Mouse (Mus musculus): ENCODE measurements around the gene Eif6. TPM values are rescaled to one million over a fixed set of nuclear protein-coding genes. Genes with fewer than 3 reads are reported as not detected.
"Not testable (repeated sequence)": the region's sequence is repeated elsewhere in the genome, so short reads cannot be mapped to it uniquely, and the experiment has no call there.

The Eif6 gene
- total RNA-seq (2021), result 10 to 100 TPM; 66.1 to 80.5 TPM

DNA sequence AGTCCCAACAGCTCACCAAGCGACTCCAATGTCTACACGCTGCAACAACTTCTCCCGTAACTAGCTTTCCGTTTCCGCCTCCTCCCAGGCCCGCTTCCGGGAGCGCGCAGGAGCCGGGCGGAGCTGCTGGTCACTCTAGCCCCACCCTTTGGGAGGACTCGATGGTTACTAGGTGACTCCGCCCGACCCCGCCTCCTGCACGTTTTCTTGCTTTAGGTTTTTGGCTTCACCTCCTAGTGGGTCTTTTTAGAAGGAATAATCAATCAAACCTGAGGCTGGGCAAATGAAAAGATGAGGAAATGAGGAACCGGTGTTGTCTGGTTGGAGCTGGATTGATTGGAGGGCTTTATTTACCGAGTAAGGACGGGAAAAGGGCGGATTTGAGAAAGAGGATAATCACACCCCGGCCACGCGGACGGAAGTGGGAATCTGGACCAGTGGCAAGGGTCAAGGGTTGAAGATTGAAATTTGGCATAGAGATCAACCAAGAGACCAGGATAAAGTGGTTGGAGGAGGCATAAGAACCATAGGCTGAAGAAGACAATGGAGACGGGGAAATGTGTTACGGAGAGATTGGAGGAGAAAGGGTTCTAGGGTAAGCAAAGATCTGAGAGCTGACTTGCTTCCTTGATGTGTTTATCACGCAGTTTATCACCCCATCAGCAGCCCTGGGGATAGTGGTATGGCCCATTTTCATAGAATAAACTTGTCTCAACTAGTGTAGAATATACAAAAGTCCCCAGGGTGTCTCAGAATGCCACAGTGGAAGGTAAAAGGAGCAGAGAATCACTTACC lies at the start of gene Eif6:
Eif6 (minus strand) TSS at position 296 of the 795 bp plus-strand sequence.
- intact Hi-C loops (cut with DNase I), result no loop called here
- DNase-seq (ENCODE audit: low spot score in 2 of 2), result peak; percentile 78 to 80

DNA sequence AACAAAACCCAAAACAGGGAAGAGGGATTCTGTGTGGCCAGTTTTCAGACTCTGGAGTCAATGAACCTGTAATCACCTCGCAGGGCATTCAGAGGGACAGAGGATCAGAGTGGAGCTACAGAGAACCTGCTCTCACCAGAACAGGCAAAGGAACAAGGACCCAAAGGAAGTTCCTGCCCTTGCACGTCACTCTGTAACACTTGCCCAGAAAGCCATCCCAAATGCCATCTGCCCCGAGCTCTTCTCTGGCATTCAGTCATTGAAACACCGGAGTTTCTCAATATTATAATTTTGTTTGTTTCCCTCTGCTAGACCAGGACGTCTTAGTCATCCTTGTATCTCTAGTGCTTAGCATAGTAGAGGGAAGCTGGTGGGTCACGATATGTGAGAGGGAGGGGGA lies 46.9 kb upstream of the Eif6 start:
- DNase-seq (ENCODE audit: low spot score in 2 of 2), result no peak
- intact Hi-C loops (cut with DNase I), result no loop called here

DNA sequence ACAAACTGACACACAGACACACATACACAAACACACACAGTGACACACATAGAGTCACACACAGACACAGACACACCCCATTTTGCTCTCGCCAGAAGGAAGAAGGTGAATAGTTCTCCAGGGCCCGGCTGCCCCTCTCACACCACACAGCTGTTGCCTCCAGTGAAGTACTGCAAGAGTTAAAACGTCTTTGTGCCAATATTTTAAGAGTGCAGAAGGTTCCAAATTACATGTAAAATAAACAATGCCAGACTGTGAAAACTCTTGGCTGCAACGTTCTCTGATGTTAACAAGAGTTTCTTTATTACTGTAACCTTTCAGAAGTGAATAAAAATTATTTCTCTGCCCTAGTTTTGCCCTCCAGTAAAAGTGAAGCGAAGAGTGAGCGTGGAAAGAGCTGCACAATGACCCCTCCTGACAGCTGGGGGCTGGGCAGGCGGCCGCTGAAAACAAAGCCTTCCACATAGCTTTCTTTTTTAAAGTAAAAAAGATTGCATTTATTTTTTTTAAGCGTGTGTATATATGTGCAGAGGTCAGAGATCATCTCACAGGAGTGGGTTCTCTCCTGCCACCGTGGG lies 46.3 kb upstream of the Eif6 start:
- intact Hi-C loops (cut with DNase I), result no loop called here
- no peak for DNase-seq (ENCODE audit: low spot score in 2 of 2)

DNA sequence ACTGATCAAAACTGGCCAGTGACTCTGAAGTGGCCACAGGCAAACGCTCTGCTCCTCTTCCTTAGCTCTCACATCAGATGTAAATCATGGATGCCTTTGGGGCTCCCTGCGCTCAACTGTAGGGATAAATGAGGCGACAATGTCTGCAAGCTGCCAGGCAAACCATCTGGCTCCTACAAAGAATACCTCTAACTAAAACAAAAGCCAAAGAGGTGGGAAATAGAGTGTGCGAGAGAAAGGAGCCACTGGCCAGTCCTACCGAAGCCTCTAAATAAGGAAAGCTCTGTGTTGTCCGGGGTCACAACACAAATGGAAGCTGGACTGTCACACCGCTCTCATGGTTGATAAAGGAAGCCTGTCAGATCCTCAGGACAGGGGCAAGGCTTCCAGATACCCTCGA lies 45.8 kb upstream of the Eif6 start:
- DNase-seq (ENCODE audit: low spot score in 2 of 2), result no peak
- intact Hi-C loops (cut with DNase I), result no loop called here

DNA sequence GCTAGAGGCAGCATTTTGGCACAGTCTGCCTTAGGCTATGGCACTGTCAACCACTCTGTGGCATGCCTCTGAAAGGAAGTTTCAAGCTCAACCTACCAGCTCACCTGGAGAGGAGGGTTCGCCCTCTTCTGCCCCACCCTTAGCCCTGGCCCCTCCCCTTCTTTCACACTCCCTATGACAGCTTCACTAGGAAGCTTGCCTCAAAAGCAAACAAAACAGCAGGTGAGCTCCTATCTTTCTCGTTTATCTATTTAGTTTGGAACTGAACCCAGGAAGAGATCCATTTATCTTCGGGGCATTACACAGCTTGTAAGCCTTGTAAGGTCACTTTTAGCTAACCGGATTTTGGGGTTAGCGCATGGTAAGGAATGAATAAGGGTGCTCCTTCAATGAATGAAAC lies 43.0 kb upstream of the Eif6 start:
- no peak for DNase-seq (ENCODE audit: low spot score in 2 of 2)
- intact Hi-C loops (cut with DNase I), result no loop called here

DNA sequence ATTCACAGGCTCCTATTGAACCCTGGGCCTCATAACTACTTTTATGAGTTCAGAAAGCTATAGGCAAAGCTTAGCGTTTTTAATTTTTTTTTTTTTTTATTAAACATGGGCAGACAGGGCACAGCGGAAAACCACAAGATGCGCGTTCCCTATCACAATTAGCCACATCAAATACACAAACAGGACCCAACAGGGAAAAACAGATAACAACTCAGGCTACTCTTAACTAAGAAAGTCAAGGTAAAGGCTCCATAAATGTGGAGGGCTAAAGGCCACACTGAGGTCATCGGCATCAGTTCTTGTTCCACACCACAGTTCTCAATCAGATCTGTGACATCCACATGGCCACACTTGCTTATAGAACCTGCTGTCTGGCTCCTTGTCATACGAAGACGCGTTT lies 41.6 kb upstream of the Eif6 start:
- DNase-seq (ENCODE audit: low spot score in 2 of 2), result no peak
- intact Hi-C loops (cut with DNase I), result no loop called here

DNA sequence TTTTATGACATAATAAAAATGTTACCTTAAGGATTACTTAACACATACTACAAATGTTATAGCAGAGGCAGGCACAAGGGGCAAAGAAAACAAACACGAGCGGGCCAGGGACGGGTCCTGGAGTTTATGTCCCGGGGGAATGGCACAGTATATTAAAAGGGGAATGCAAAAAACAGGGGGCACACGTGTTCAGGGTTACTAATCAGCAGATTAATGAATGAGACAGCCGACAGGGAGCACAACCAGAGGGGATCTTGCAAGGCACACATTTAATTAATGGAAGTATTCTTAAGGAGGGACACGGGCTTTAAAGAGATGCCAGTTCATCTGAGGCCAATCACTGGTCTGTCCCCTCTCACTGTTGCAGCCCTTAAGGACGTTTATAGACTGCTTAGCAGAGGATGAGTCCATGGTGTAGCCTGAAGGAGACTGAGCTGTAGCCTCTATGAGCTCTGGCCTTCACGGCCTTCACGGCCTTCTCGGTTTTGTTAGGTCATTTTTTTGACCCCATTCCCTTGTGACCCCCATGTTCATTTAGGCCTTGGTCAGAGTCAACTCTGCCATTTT lies 36.7 kb upstream of the Eif6 start:
- intact Hi-C loops (cut with DNase I), result no loop called here

DNA sequence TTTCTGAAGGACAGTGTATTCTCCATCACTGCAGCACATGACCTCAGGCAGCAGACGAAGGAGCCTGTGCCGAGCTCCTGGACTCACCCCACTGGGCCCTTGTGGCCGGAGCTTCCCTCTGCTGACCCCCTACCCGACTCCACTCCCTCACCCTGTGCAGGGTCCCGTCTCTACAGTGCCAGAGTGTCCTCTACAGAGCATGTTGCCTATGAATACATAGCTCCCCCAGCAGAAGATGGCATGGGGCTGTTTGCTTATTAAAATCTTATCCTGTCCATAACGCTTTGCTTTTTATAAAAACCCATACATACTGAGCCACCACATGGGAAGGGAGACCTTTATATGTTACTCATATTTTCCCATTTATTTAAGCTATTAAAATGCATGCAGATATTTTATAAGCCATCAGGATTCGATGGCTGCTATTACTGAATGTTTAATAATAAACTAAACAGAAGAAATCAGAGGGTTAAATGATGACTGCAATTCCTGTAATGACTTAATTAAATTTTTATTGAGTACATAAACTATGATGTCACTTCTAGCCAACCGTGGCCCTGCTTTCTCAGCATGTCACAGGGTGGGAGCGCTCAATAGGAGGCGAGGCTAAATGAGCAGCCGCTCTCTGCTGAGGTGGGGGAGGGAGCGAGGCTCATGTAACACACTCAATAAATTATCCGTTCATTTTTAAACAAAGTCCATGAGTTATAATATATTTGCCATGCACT lies 36.0 kb upstream of the Eif6 start:
- intact Hi-C loops (cut with DNase I), result no loop called here
- no peak for DNase-seq (ENCODE audit: low spot score in 2 of 2)

More for the DNA sequence above, 36.7 kb upstream of the Eif6 start:
- DNase-seq (ENCODE audit: low spot score in 2 of 2), result no peak

DNA sequence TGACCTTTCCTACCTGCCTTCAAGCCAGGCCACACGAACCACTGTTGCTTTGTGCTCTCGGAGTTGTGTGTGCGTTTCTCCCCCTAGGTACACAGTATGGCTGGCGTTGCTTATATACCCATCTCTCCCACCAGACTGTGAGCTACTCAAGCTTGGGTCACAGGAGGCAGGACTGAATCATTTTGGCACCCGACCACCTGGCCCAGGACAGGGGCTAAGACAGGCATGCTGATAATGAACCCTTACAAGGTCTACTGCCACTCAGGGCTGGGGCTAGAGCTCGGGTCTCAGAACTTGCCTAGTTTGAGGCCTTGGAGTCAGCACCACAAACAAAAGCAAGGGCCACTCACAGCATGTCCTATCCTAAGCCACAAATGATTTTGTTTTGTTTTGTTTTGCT lies 34.9 kb upstream of the Eif6 start:
- intact Hi-C loops (cut with DNase I), result no loop called here

DNA sequence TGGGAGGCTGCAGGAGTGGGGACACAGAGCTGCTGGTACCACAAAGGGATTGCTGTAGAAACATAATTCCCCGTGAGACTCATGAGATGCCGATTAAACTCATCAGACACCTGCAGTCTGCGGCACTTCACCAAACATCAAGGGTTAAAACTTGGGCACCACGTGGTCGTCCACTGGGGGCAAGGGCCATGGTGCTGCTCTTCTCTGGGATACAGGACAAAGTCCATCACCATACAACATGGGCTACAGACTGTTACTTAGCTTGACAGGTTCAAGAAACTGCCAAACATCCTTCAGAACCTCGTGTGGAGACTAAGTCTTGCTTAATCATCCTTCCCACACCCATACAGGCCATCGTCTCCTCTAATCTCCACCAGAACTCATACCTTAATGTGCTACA lies 33.4 kb upstream of the Eif6 start:
- intact Hi-C loops (cut with DNase I), result no loop called here
- no peak for DNase-seq (ENCODE audit: low spot score in 2 of 2)

More for the DNA sequence above, 34.9 kb upstream of the Eif6 start:
- no peak for DNase-seq (ENCODE audit: low spot score in 2 of 2)

DNA sequence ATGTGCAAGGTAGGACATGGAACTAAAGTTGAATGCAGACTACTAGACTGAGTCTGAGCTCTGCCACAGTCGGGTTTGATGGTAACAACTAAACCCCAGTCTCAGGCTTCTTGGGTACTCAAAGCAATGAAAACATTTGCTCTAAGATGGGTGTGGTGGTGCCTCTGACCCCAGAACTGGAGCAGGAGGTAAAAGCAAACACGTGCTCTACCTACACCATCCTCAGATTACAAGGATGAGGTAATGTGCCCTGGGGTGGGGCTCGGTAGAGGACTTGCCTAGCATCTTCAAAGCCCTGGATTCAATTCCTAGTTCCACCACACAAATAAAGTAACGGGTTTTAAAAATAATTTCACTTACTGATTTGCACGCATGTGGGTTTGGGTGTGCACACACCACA lies 25.8 kb upstream of the Eif6 start:
- intact Hi-C loops (cut with DNase I), result no loop called here
- DNase-seq (ENCODE audit: low spot score in 2 of 2), result no peak

DNA sequence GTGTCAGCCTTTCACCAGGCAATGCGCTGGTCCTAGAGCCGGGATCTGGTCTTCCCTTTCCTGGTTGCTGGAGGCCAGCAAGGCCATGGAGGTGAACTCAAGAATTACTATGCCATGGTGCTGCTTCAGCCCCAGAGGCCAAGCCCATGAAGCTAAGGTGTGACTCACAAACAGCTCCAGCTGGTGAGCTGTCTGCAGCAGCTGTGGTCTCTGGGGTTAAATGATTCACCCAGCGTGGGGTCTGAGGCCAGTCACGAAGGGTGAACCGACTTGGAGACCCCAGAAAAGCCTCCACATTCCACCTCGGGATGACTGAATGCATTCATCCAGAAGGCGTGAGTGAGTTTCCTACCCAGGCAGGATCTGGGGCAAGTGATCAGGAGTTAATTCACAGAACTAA lies 23.4 kb upstream of the Eif6 start:
- intact Hi-C loops (cut with DNase I), result no loop called here
- DNase-seq (ENCODE audit: low spot score in 2 of 2), result no peak

DNA sequence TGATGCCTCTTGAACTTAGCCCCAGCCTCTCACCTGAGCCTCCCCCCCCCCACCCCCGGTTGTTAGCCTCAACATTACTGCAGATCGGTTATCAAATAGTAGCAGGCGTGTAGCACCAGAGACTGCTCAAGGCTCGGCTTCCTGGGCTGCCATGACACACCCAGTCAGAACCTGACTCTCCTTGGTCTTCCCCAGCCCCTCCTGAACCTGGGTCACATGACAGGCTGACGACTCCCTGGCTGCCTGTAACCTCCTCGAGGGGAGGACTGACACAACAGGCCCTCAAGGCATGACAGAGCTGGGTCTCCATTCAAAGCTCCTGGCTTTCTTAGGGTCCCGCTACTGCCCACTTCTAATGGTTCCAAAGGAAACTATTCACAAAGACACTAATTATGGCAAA lies 22.7 kb upstream of the Eif6 start:
- intact Hi-C loops (cut with DNase I), result no loop called here
- DNase-seq (ENCODE audit: low spot score in 2 of 2), result no peak

DNA sequence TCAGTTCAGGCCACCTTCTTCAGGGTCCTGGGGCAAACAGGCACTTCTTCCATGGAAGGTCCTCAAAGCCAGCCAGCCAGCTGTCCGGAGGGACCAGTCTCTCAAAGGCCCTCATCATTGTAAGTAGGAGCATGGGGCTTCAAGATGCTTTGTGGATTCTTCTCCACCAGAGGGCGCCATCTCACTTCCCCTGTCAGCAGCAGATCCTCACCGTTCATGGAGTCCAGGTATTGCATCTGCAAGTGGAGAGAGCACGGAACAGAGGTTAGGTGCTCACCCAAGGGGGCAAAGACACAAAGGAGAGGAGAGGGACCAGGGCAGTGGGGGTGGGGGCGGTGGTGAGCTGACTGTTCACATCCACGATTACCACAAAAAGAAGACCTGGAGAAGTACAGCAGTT lies 21.6 kb upstream of the Eif6 start:
- DNase-seq (ENCODE audit: low spot score in 2 of 2), result peak; percentile 69 to 78
- intact Hi-C loops (cut with DNase I), result loop anchor here (1.0 kb wide), 1 partner anchor 98 kb away; no protein-coding TSS in a partner anchor

DNA sequence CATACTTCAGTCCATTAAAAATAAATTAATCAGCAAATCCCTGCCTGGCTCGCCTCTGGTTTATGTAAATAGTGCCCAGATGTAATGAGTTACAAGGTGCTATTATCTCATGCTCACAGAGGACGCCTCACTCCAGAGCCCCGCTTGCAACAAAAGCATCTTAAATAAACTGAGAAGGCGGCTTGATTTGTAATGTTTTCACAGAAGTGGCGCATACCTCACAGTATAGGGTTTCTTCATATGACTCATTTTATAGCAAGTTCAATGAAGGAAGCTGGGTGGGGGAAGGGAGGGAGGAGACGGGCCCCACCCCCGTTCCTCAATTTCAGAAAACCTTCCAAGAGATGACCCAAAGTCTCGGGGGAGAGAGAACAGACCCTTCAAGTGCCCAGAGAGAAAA lies 20.2 kb upstream of the Eif6 start:
- no peak for DNase-seq (ENCODE audit: low spot score in 2 of 2)
- intact Hi-C loops (cut with DNase I), result no loop called here

DNA sequence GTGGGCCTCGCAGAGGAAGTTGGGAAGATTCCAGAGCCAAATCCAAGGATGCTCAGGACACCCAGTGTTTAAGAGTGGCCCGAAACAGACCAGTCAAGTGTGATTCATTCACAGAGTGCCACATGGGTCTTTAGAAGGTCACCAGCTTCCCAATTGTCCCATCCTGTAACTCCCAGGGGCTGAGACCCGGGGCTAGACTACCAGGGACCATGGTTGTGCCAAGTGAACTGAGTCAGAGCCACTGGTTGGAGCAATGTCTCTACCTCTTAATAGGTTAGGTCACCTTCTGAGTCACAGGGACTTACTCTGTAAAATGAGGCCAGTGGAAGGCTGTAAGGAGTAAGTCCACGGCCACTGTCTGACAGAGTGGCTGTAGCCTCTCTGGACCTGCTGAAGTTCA lies 12.2 kb upstream of the Eif6 start:
- DNase-seq (ENCODE audit: low spot score in 2 of 2), result no peak
- intact Hi-C loops (cut with DNase I), result no loop called here

DNA sequence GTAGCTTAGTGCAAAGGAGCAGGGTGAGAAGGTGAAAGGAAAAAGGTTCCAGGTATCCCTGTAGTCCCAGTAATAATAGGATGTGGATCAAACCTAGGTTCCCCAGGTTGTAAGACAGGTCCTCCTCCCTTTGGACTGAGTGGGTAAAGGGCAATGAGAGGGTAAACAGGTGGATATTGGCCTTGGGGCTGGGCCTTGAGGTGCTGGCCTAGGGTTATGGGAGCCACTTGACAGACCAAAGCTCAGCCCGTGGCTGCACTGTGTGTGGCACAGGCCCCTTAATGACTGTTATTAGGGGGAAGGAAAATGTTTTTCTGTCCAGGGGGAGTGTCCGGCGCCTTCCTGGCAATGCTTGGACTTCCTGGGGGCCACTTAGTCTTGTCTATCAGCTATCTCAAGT lies 11.2 kb upstream of the Eif6 start:
- intact Hi-C loops (cut with DNase I), result no loop called here
- no peak for DNase-seq (ENCODE audit: low spot score in 2 of 2)

DNA sequence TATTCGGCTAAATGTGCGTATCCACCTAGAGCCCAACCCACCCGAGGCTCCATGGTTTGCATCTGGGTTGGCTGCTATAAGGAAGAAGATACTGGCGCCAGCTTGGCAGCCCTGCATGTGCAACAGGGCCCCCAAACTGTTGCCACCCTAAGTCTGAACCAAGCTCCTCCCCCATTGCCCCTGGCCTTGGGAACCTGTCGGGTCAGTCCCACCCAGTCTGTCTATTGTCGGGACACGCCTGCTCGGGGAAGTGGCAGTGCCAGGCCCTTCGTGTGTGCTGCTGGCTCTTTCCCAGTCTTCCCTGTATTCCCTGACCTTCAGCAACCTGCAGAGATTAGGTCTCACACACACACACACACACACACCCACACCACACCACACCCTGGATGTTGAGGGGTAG lies 8.0 kb upstream of the Eif6 start, which contains the start of gene Fam83c:
Fam83c (minus strand) TSS at position 123 of the 400 bp plus-strand sequence.
- no peak for DNase-seq (ENCODE audit: low spot score in 2 of 2)
- intact Hi-C loops (cut with DNase I), result no loop called here

DNA sequence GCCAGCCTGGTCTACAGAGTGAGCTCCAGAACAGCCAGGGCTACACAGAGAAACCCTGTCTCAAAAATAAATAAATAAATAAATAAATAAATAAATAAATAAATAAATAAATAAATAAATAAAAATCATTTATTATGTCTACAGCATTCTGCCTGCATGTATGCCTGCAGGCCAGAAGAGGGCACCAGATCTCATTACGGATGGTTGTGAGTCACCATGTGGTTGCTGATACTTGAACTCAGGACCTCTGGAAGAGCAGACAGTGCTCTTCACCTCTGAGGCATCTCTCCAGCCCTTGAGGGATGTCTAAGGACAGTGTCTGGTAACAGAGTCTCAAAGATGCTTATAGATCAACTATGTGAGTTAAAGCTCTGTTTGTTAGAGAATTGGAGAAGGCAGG lies 5.4 kb upstream of the Eif6 start:
- DNase-seq (ENCODE audit: low spot score in 2 of 2); intact Hi-C loops (cut with DNase I): not testable (repeated sequence)

DNA sequence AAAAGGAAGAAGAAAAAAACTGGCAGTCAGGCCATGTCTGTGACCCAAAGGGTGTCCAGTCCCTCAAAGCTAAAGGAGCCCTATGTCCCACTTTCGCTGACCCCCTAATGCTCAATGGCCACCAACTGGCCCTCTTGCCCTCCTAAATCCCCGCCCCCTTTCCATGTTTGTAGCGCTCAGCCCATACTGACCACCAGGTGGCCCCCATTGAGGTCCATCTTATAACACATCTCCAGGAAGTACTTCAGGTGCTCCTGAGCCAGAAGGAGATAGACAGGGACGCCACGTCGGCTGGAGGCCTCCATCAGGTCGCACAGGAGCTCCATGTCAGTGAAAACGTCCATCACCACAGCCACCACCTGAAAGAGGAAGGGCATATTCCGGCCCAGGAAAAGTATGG lies 4.6 kb upstream of the Eif6 start:
- DNase-seq (ENCODE audit: low spot score in 2 of 2), result no peak
- intact Hi-C loops (cut with DNase I), result no loop called here

Measured in left cerebral cortex, postnatal 36 days (tissue).